Mouse (Mus musculus) cerebellum, postnatal 14 days (tissue): ENCODE results near the gene Adgb.
A peak's percentile ranks its signal among the peaks of the same experiment; 100 is the strongest.
"Not testable (repeated sequence)": the region's sequence is repeated elsewhere in the genome, so short reads cannot be mapped to it uniquely, and the experiment has no call there.

Experiments
- DNase-seq, 2 experiments: peaks; one replicate each; pipeline ENCODE4 v3.0.0; 2021; ENCODE audit warnings: mixed read lengths in 2 of 2

The Adgb gene

DNA sequence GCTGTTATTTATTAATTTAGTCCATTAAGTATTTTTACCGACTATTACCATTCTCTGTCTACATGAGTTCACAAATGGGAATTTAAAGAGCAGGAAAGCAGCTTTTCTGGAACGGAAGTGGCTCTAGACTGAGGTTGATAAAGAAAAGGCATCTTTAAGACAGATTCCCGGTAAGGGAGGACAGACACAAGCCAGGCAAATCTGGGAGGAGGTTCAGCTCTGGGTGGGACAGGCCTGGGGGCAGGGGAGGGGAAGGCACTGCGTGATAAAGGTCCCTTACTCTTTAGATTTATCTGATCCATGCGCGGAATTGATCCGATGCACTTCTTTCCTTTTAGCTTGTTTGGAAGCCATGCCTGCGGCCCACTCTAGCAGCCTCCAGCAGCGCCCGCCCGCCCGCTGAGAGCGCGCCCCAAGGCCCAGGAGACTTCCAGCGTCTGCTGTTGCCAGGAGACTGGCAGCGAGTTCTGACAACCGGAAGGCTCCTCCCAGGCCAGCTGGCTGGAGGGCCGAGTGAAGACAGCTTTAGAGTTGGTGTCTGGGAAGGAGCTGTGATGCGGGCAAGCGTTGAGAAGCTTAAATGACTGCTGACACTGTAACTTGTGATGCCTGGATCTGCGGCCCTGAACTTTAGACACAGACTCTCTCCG lies at the start of gene Adgb:
Gene Adgb (minus strand): TSS at position 366 of the 650 bp plus-strand sequence.
- DNase-seq = peak; percentile 65 to 70

DNA sequence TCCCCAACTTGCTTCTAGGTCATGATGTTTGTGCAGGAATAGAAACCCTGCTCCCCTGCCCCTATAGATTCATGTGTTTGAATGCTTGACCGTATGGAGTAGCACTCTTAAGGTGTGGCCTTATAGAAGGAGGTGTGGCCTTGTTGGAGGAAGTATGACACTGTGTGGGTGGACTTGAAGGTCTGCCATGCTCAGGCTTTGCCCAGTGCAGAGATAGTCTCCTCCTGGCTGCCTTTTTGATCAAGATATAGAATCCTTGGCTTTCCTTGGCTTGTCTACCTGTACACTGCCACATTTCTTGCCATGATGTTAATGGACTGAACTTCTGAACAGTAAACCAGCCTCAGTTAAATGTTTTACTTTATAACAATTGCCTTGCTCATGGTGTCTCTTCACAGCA lies 8.0 kb upstream of the Adgb start:
- DNase-seq = no peak

DNA sequence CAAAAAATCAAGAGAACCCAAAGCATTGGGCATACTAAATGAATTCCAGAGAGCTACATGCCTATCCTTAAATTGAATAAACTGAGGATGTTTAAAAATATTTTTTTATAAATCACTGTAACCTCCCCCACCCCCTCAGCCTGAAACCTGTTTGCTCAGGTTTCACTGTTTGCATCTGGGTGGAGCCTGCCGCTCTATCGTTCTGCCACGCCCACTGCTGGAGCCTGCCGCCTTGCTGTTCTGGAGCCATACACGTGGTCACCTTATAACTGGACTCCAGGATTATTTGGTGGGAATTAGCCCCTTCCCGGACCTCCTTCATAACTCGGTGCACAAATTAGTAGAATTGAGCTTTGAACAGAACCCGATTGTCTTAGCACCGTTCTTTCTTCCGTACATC lies 5.3 kb upstream of the Adgb start:
- DNase-seq = not testable (repeated sequence)

DNA sequence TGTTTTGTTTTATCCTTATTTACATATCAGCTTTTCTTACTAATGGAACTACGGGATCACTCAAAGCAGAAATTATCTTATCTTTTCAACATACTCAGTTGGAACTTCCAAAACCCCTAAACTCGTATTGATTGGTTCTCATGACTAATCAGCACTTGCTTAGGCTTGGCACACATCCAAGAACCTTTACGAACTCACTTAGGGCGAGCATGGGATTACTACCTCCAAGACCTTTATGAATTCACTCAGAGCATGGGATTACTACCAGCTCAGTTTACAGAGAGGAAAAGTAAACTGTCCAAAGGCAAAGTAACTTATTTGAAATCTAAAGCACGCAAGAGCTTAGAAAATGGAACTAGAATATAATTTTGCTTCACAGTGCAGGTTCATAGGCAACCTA lies 4.8 kb upstream of the Adgb start:
- DNase-seq = no peak

DNA sequence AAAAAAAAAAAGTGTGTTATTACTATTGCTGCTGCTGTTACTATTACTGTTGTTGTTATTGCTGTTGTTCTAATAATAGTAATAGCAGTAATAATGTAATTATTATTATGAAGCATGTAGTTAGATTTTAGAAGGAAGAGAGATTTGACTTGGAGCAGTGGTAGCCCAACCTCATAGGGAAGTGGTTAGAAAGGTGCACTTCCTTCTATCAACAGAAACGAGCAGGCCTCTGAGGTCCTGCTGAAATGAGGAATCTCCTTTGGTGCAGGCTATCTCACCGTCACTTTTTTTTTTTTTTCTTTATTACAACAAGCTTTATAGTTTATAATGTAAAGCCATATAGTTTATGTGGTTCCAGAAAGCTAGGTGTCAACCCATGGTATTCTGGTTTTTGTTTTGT lies 4.4 kb upstream of the Adgb start:
- DNase-seq = no peak

DNA sequence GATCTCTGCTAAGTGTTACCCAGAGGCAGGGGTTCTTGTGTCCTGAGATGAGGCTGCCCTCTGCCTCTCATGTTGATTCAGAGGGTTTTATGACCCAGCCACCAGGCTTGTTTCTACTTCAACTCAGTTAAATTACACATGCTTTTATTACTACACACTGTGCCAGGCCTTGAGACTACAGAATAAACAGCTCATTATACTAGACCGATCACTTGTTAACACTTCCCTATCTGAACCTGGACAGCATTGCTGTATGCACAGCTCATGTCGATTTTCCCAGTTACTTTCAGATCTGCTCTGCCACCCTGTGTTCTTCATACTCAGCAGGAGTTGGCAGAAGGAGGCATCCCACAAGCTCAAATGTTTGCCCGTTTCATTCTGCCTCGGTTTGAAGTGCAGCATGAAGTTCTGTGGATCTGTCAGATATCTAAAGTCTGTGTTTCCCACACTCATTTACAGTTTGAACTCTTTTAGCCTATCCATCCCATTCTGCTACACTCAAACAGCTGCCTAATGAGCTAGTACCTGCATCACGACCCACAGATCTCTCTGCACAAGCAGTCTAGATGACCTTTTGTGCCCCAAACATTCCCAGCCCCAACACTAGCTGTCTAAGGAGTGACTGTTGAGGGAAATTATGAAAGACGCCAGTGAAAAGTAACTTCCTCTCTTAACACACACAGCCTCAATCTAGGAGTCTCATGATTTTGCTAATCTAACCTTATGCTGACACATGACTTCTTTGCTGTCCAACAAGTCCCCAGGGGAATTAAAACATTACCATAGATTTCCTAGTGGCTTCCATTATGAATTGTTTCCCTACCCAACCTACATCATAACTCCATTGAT lies 3.2 kb downstream of the Adgb start:
- DNase-seq = peak in 1 of 2 experiments; percentile 26

DNA sequence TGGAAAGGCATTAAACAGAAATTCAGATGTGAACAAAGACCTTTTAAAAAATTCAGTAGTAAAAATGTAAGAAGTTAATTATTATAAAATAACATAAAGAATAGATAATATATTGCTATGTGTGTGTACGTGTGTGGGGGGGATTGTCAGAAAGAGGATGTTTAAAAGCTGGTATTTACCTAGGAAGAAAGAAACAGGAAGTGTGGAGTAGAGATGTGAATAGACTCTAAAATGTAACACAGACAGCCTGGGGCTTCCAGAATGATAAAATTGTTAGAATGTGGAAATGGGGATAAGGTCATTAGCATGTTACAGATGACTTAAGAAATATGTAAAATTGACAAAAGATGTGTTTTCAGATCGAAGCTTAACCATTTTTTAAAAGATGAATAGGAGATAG lies 12.0 kb downstream of the Adgb start:
- no peak for DNase-seq

DNA sequence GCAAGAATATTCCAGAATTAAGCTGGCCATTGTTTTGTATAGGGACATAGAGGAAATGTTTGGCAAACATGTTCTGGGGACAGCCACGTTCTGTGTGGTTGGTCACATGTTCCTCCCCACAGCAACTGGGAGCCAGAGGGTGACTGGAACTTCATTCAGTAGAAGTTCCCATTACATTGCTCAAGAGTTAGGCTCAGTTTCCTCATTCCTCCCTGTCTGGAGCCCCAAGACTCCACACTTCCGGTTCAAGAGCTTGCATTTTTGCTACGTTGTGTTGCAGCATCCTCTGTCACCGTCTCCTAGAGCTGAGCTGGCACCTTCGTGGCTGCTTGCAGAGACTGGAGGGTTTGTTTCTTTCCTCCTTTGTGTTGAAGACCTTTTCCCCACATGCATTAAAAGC lies 15.1 kb downstream of the Adgb start:
- DNase-seq = no peak

DNA sequence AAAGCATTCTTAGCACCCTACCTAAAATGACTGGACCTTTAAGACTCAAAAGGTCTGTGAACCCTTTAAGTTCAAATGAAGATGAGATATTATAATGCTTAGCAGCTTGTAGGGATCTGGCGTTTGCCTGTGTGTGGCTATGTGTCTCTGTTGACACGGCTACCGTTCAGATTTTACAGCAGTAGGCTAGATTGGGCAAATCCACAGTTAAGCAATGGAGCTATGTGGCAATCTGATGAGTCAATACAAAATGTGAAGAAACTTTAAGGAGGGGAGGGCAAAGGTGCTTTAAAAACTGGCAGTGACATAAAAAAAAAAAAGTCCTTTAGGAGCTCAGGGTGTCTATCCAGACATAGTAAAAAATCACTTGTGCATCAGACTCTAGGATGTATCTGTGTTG lies 23.1 kb downstream of the Adgb start:
- DNase-seq = no peak

DNA sequence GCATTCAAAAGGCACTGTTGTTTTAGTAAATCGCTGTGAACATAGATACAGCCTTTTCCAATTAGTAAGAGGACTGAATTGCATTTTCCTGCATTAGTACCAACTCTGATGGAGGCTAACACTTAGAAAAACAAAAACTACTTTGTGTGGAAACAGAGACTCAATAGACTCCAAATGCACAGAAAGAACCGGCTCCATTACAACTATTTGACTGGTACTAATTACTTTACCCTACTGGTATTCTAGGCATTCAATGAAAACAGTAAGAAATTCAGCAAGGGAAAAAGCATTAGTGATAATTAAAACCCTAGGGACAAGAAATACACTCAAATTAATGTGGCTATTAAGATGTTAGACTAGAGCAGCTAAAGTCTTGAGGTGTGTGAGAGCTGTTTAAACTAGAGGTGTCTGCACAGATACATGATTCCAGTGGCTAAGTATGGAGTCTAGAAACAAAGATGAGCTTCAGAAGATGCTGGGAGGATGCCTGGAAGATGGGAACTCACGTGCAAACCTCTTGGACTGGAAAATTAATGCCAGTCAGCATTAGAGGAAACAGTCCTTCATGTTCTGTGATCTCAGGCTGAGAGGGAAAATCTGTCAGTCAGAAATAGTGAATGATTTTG lies 27.2 kb downstream of the Adgb start:
- no peak for DNase-seq

DNA sequence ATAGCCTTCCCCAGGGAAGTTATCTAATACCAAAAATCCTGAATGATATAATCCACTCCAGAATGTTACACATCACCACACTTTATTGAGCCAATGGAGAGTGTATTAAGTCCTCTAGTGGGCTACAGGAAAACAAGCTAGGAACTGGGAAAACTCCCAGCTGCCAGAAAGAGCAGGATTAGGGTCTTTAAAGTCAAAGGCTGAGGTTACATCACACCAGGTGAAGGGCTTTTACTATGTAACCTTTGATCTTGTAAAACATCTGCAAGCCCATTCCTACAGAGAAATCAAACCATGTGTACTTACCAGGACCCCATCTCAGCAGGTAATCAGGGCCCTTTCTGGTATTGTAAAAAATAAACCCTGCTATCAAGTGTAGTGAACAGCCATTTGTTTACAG lies 28.6 kb downstream of the Adgb start:
- no peak for DNase-seq

DNA sequence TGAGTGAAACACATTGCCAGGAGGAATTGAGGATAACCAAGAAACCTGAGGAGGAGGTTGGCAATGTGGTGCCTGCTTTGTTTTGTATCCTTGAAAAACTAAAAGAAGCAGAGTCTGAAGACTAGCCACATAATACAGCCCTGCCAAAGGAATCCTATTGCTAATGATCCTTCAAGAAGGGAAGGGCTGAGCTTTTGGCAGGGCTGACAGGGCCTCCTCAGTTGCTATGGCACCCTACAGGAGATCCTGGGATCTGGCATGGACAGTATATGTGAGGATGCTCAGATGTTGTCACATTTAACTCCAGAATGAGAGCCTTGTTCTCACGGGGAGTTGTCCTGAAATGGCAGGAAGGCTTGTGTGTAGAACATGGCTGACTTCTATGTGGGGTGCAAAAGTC lies 37.1 kb downstream of the Adgb start:
- DNase-seq = peak; percentile 17 to 21

DNA sequence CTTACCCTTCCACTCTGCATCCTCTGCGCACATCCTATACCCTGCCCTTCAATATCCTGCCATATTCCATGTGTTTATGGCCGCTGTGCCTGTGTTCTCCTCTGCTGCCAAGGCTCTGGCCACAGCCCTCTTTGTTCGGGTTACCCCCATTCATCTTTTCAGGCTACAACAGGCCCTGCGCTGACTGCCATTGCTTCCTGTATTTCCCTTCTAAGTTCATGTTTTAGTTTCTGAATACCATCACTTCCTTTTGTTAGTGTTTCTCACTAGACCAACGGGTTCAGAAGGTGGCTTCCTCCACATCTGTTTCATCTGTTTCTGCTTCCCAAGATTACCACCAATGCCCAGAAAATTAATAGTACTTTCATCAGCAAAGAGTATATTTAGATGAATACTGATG lies 42.5 kb downstream of the Adgb start:
- DNase-seq = no peak

DNA sequence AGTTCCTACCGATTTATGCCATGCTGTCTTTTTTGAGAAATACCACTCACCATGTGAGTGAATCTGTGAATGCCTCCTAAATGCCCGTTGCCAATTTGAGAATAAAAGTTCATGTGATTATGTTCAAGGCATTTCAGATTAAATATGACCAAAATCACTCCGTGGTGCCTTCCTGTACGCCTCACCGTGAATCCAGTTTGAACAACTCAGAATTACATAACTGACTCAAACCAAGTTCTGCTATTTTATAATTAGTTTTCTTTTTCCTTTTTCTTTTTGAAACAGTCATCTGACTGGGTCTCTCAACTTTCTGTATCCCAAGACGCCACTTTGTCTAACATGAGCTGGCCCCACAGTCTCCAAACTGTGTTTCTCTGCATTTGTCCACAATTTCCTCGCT lies 43.1 kb downstream of the Adgb start:
- DNase-seq = no peak

DNA sequence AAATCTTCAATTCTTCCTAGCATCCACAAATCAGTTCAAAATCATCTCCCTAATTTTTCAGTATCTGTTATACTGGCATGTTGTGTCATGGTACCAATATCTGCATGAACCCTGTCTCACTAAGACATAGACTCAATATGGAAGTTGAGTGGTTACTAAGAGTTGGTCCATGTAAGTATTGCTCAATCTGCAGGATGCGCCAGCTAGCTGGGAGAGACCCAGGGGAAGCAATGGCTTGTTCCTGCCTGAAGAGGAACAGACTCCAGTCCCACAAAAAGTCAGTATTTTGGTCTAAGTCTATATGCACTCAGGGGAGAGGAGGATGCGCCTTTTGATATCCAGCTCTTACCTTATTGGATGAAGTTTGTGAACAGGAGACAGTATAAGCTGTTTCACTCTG lies 47.7 kb downstream of the Adgb start:
- DNase-seq = no peak

DNA sequence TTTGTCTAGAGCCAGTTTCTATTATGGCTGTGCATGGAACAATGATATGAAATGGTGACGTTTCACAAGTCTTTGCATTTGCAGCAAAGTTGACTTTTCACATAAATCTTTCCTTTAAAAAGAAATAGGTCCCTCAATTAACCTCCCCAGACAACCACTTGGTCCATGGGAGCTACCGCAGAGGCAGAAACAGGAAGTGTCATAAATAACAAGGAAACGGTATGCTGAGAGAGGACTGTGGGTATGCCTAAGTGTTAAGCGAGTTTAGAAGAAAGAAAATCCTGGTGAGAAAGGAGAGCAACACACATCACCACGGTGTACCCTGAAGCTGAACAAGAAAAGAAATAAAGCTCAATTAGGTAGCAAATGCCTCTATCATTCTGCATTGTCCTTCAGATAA lies 61.1 kb downstream of the Adgb start:
- DNase-seq = no peak

DNA sequence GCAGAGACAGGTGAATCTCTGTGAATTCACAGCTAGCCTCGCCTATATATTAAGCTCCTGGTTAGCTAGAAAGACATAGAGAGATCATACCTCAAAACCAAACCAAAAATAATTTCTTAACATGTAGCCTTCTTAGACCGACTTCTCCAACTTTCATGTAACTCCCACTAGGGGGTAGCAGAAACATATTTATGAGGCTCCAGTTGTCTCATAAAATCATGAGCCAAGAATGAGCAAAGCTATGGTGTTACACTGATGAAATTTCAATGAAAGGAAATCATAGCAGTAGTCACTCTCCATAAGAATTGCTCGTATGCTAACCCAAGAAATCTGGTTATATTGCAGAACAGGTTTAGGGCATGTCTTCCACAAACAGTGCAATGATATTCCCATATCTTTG lies 64.0 kb downstream of the Adgb start:
- peak; percentile 9 to 55 for DNase-seq

DNA sequence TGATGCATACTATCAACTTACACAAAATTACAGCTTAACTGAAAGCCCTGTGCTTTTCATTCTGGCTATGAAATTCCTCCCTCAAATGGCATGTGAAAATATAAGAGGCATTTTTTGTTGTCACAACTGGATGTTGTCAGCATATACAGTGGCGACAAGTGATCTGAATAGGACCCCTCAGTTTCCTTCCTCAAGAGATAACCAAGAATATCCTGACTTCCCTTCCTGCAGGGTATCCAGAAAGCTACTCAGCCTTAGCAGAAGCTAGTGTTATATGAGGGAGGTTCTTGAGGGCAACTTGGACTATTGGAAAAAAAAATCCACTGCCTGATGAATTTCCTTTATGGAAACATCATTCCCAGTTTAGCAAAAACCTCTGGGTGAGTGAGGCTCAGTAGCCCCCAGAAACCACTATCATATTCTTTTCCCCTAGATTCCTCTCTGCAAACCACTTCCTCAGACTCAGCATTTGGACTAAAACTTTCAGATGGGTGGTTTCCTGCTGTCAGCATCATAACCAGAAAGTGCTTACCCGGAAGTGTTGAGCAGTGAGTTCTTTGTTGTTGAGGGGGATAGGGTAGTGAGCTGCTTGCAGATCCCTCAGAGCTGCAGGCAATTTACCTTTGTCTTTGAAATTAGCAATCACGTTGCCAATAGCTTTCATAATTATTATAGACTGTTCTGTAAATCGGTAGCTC lies 76.2 kb downstream of the Adgb start:
- DNase-seq = no peak

DNA sequence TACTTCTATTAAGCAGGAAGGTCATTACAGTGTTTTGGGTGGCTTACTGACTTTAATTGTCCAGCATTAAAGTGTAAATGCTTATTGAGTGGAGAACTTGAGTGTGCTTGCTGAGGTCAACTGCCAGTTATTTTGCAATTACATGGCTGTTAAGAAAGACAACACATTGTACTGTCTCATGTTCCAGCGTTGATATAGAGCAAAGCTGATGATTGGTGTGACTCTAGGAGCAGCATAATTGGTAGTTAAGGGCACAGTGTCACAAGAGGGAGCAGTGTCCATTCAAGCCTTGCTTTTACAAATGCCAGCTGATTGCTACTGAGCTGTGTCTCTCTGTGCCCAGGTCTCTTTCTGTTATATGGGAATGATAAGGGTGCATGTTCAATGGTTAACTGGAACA lies 97.5 kb downstream of the Adgb start:
- no peak for DNase-seq

DNA sequence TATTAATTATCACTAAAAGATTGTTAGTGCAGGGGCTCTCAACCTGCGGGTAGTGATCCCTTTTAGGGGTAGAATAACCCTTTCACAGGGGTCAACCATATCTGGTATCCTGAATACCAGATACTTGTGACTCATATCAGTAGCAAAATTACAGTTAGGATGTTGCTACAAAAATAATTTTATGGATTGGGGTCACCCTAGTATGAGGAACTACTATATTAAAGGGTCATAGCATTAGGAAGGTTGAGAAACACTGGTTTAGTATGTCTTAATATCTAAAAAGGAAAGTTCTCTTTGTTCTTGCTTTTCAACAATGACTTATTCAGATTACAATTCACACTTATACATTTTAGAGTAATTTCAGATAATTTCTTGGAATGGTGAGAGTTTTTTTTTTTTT lies 108.1 kb downstream of the Adgb start:
- DNase-seq = no peak

DNA sequence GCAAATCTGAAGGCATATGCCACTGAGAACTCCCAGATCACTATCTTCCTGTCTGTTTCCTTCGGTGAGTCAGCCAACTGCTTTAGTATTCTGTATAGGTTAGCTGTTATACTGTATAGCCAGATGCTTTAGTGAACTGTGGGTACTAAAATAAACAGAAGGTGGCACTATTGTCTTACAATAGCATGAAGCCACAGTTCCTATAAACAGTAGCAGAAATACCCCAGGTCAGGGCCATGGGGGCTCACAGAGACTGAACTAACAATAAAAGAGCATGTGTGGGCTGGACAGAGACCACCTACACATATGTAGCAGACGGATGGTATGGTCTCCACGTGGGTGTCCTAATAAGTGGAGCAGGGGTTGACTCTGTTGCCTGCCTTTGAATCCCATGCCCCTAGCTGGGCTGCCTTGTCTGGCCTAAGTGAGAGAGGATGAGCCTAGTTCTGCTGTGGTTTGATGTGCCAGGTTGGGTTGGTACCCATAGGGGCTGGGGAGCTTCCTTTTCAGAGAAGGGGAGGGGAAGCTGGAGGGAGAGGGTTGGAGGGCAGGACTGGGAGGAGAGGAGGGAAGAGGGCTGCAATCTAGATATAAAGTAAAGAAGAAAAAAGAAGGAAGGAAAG lies 116.4 kb downstream of the Adgb start:
- DNase-seq = peak; percentile 18 to 45

DNA sequence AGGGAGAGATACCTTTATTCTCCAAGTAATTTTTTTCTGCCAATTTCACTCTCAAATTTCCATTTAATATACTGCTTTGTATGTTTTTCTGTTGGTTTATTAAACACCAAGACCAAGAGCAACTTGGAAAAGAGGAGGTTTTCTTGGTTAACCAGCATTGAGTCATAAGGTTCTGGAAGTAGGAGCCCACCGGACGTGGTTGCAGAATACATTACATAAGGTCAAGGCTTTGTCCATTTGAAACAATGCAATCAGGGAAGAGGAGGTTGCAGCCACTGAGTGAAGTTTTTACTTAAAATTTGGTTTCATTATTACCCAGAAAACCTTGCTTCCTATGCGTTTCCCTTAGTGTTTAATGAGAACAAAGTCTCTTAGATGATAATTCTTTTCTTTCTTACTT lies 119.9 kb downstream of the Adgb start:
- no peak for DNase-seq

DNA sequence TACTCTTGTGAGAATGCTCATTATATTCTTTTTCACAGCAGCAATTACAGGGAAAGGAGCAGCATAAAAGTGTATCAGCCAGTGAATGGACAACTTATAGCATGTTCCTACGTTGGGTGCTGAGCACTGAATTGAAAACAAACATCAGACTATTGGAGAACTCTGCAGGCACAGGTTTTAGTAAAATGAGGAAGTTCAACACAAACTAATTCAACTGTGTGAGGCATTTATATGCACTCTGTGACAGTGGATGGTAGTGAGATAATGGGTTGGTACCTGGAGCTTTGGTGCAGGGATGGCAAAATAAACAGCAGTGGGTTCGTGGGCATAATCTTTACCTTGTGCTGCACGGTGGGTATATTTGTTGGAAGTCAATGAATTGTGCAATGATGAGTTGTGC lies 121.6 kb downstream of the Adgb start:
- DNase-seq = no peak
